Mouse (Mus musculus) G1E-ER4 (cell line): ENCODE measurements around the gene Nphp1. TPM values are rescaled to one million over a fixed set of nuclear protein-coding genes. Genes with fewer than 3 reads are reported as not detected.

ENCODE experiments used
- GATA1 ChIP-seq: IDR thresholded peaks from one replicate; pipeline ENCODE4 v1.8.0; 2012; ENCODE audit warnings: low read length, inconsistent platforms
- polyA plus RNA-seq: library from polyadenylated mRNA; stranded (reverse); fragments of >175 nt; gene quantifications from 2 replicates; pipeline ENCODE4 v1.2.3, GENCODE M21; 2012

The Nphp1 gene
- polyA plus RNA-seq, 1 experiment, result 1.5 TPM

- TF ChIP-seq GATA1, result no peak
These were observed 29.4 kb downstream of the Nphp1 start for GRCm38 (mm10) chr2:127759157-127759880.

- no peak for TF ChIP-seq GATA1
These were observed 31.5 kb downstream of the Nphp1 start for GRCm38 (mm10) chr2:127757171-127757570.

- no peak for TF ChIP-seq GATA1
These were observed 34.6 kb downstream of the Nphp1 start for GRCm38 (mm10) chr2:127754113-127754512.

GRCm38 (mm10) chr2:127751849-127752610 is 36.7 kb downstream of the Nphp1 start:
- no peak for TF ChIP-seq GATA1

- no peak for TF ChIP-seq GATA1
These were observed 39.3 kb downstream of the Nphp1 start for GRCm38 (mm10) chr2:127749376-127749775.

- no peak for TF ChIP-seq GATA1
These were observed 40.4 kb downstream of the Nphp1 start for GRCm38 (mm10) chr2:127748316-127748715.

- no peak for TF ChIP-seq GATA1
These were observed 46.1 kb downstream of the Nphp1 start for GRCm38 (mm10) chr2:127742637-127743036.

GRCm38 (mm10) chr2:127740756-127741519 is 47.8 kb downstream of the Nphp1 start:
- TF ChIP-seq GATA1, result no peak

GRCm38 (mm10) chr2:127737885-127738284 is 50.8 kb downstream of the Nphp1 start:
- no peak for TF ChIP-seq GATA1

GRCm38 (mm10) chr2:127736631-127737209 is 52.0 kb downstream of the Nphp1 start:
- no peak for TF ChIP-seq GATA1

GRCm38 (mm10) chr2:127735512-127736145 is 53.1 kb downstream of the Nphp1 start:
- no peak for TF ChIP-seq GATA1

GRCm38 (mm10) chr2:127734889-127735288 is 53.8 kb downstream of the Nphp1 start:
- no peak for TF ChIP-seq GATA1

GRCm38 (mm10) chr2:127730301-127730997 is 58.2 kb downstream of the Nphp1 start:
- no peak for TF ChIP-seq GATA1

- TF ChIP-seq GATA1, result no peak
These were observed 59.0 kb downstream of the Nphp1 start, which contains the start of gene Mall for GRCm38 (mm10) chr2:127729671-127730070. Gene Mall (minus strand): TSS chr2:127729932.
